Mouse (Mus musculus): ENCODE measurements around the gene Olfr330.
"Not testable (repeated sequence)": the region's sequence is repeated elsewhere in the genome, so short reads cannot be mapped to it uniquely, and the experiment has no call there.

Gene Olfr330

DNA sequence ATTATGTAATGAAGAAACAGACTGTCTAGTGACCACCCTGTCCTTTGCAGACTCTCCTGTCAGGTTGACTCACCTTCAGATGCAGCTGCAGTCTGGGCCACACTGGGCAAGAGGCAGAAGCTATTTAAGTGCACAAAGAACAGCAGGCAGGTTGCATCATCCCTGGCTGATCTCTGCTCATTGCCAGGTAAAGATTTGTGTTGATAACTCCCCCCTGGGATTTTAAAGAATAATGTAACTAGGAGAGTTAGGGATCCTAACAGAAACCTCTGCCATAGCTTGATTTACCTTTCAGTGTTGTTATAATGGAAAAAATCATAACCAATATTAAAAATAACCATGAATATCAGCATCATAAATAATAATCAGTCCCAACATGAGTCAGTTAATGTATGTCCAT, at the start of gene Olfr330:
TSS of gene Olfr330 (minus strand) at position 101 of the 400 bp plus-strand sequence.
- in situ Hi-C loops (cut with MboI, MseI), result not testable (repeated sequence)

- in situ Hi-C loops (cut with MboI, MseI), result no loop called here
Observed at GRCm38 (mm10) chr11:58578636-58579035, 44.0 kb upstream of the Olfr330 start.

DNA sequence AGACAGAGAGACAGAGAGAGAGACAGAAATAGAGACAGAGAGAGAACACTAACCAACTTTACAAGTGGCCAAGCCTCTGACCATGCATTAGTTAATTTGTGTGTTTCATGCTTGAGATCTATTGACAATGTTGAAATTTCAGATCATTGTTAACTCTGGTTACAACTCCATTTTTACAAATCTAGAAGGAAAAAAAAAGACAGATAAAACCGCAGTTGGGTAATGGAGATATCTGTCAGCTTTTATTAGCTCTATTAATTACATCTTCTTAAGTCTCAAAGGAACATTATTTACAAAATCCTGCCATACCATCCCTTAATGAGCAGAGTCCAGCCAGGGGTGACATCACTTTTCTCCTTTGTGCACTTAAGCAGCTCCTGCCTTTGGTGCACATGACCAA, 42.8 kb upstream of the Olfr330 start, which contains the start of gene Olfr325:
TSS of gene Olfr325 (plus strand) at position 301 of the 400 bp plus-strand sequence.
- in situ Hi-C loops (cut with MboI, MseI), result no loop called here

- in situ Hi-C loops (cut with MboI, MseI), result no loop called here
Observed at GRCm38 (mm10) chr11:58570405-58570804, 35.8 kb upstream of the Olfr330 start, which contains the start of gene Olfr224. TSS of gene Olfr224 (minus strand) at chr11:58570553.

DNA sequence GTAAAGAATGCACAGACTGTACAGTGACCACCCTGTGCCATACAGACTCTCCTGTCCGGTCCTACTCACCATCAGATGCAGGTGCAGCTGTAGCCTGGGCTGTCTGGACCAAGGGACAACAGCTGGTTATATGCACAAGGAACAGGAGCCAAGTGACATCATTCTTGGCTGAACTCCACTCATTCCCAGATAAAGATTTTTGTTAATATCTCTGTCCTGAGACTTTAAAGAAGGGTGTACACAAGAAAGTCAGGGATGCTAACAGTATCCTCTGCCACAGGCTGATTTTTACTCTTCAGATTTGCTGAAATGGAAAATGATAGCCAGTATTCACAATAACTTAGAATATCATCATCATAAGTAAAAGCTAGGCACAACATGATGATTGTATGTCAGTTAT, 20.9 kb upstream of the Olfr330 start, which contains the start of gene Olfr328:
TSS of gene Olfr328 (minus strand) at position 101 of the 400 bp plus-strand sequence.
- in situ Hi-C loops (cut with MboI, MseI), result no loop called here

GRCm38 (mm10) chr11:58546322-58546721, 11.7 kb upstream of the Olfr330 start, which contains the start of gene Olfr329-ps:
TSS of gene Olfr329-ps (minus strand) at chr11:58546422.
- in situ Hi-C loops (cut with MboI, MseI), result no loop called here

DNA sequence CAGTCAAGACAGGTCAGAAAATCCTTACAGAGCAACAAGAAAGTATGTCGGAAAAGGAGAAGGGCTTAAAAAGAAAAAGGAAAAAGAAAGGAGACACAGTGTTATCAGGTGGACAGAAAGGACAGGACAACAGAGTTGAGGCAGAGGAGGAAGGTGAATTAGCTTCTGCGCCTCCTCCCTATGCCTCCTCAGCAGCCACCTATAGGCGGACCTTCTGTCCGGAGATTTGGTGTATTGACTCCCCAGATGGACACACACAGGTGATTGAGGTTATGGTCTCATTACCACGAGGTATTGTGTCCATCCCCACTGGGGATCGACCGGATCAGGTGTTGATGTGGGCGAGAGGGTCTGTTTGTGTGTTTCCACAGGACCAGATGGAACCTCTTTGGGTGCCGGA, 14.9 kb downstream of the Olfr330 start:
- in situ Hi-C loops (cut with MboI, MseI), result not testable (repeated sequence)

GRCm38 (mm10) chr11:58518916-58519315, 15.7 kb downstream of the Olfr330 start:
- in situ Hi-C loops (cut with MboI, MseI), result not testable (repeated sequence)

GRCm38 (mm10) chr11:58509058-58509457, 25.6 kb downstream of the Olfr330 start:
- in situ Hi-C loops (cut with MboI, MseI), result not testable (repeated sequence)

DNA sequence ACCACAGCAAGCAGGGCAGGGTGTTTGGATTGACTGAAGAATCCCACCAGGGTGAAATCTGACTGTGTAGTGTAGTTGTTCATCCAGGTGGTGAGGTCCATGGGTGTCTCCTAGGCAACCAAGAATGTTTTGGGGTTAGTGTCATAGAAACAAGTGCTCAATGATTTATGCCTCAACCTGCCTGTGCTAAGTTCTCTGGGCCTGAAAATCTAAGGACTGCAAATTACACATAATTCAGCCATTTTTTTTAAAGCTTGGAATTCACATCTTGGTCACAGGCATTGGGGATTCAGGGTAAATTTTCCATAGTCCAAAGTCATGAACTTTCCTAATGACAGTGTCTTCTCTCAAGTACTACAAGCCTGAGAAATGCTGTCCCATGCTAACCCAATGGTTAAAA, 32.2 kb downstream of the Olfr330 start, which contains the start of gene Olfr331:
TSS of gene Olfr331 (minus strand) at position 101 of the 400 bp plus-strand sequence.
- in situ Hi-C loops (cut with MboI, MseI), result not testable (repeated sequence)

GRCm38 (mm10) chr11:58499290-58499689, 35.3 kb downstream of the Olfr330 start:
- in situ Hi-C loops (cut with MboI, MseI), result no loop called here

- in situ Hi-C loops (cut with MboI, MseI), result no loop called here
Observed at GRCm38 (mm10) chr11:58498761-58499160, 35.9 kb downstream of the Olfr330 start.

- in situ Hi-C loops (cut with MboI, MseI), result no loop called here
Observed at GRCm38 (mm10) chr11:58492455-58492854, 42.2 kb downstream of the Olfr330 start, which contains the start of gene Olfr332. TSS of gene Olfr332 (minus strand) at chr11:58492555.

Measured in regulatory T cell (primary cell).